Mouse (Mus musculus): ENCODE measurements around the gene Crabp1. TPM values are rescaled to one million over a fixed set of nuclear protein-coding genes. Genes with fewer than 3 reads are reported as not detected.

Crabp1 gene
- polyA plus RNA-seq, 1 experiment from 2014 or later, result 615 TPM

- H3K9me3 ChIP-seq (replicated peaks), result no peaks in the 10 kb centered on the region
- peak overlapping the region; percentile 86 for H3K27ac ChIP-seq
- no peaks in the 10 kb centered on the region for H3K36me3 ChIP-seq
- H3K4me3 ChIP-seq, result no peak overlapping the region
- H3K4me1 ChIP-seq, result peaks cover 61% of the 10 kb centered on the region
- peak; percentile 84 for DNase-seq (ENCODE audit: low spot score)
- WGBS, result 8% methylated on average over 3 of the region's 3 CpGs
- no peaks in the 10 kb centered on the region for H3K27me3 ChIP-seq (ENCODE audit: low read depth, poor library complexity, severe bottlenecking)
These were observed 19.5 kb downstream of the Crabp1 start for GRCm38 (mm10) chr9:54784003-54784402.

DNA sequence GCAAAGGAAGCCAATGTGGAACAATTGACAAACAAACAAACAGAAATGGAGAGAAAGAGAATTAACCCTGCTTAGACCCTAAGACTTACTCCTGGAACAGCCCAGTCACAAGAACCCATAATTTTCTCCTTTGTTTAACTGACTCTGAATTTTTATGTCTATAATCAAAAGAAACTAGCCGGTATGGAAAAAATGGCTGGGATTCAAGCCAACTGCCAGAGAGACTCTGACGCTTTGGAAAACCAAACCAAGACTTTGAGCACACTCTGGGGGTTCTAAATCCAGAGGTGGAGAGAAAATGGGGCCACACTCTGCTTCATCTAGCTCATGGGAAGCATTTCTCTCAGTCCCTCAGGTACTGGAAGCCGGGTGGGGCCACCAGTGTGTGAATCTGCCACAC is 20.7 kb downstream of the Crabp1 start:
- peak overlapping the region; percentile 86 for H3K27ac ChIP-seq
- no peaks in the 10 kb centered on the region for H3K9me3 ChIP-seq (replicated peaks)
- no peak for DNase-seq (ENCODE audit: low spot score)
- no peak overlapping the region for H3K4me3 ChIP-seq
- H3K4me1 ChIP-seq, result peaks cover 61% of the 10 kb centered on the region
- H3K36me3 ChIP-seq, result no peaks in the 10 kb centered on the region
- H3K27me3 ChIP-seq (ENCODE audit: low read depth, poor library complexity, severe bottlenecking), result no peaks in the 10 kb centered on the region
- 92% methylated on average over 3 of the region's 3 CpGs for WGBS

DNA sequence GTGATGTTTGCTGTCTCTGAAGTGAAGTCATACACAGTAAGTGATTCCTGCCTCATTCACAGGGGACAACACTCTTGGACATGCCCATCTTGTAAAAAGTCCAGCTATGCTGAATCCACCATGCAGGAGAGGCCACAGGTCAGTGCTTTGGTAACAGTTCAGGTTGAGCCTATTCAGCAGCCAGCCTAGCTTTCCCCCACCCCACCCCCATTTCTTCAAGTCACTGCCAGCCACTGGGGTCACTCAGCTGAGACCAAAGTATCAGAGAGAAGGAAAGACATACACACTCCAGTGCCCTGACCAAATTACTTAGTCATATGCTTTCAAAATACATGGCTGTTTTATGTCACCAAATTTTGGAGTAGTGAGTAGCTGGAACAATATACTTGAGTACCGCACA is 21.5 kb downstream of the Crabp1 start:
- WGBS, result 87% methylated on average over 1 of the region's 1 CpGs
- Histone ChIP-seq H3K36me3 (no peaks in the 10 kb centered on the region), H3K9me3 (replicated peaks) (no peaks in the 10 kb centered on the region), H3K4me1 (peaks cover 61% of the 10 kb centered on the region), H3K27ac (peak overlapping the region; percentile 86; the same call in 1 of the 2 replicates), H3K4me3 (no peak overlapping the region), H3K27me3 (ENCODE audit: low read depth, poor library complexity, severe bottlenecking) (no peaks in the 10 kb centered on the region)
- DNase-seq (ENCODE audit: low spot score), result no peak

DNA sequence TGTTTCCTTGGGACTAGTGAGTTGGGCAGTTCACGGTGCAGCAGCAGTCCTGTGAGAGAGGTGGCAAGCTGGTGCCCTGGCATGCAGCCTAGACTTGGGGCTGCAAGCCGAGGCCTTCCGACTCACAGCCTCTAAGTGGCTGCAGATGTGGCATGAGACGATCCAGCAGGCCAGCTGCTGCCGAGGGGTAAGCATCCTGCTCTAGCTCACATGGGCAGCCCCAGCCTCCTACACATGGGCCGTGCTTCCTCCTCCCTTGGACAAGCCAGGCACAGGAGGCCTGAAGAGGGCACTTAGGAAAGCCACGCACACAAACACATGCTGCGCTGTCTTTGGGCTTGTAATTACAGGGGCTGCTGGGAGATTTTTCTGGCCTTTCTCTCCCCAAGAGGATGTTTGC is 23.2 kb downstream of the Crabp1 start:
- 22% methylated on average over 8 of the region's 8 CpGs for WGBS
- Histone ChIP-seq H3K9me3 (replicated peaks) (no peaks in the 10 kb centered on the region), H3K27ac (peak overlapping the region; percentile 80), H3K36me3 (no peaks in the 10 kb centered on the region), H3K27me3 (ENCODE audit: low read depth, poor library complexity, severe bottlenecking) (no peaks in the 10 kb centered on the region), H3K4me3 (no peak overlapping the region), H3K4me1 (peaks cover 46% of the 10 kb centered on the region)
- DNase-seq (ENCODE audit: low spot score), result peak; percentile 76

GRCm38 (mm10) chr9:54790271-54790670 is 25.7 kb downstream of the Crabp1 start:
- Histone ChIP-seq H3K27me3 (ENCODE audit: low read depth, poor library complexity, severe bottlenecking) (no peaks in the 10 kb centered on the region), H3K9me3 (replicated peaks) (no peaks in the 10 kb centered on the region), H3K36me3 (no peaks in the 10 kb centered on the region), H3K27ac (no peak overlapping the region), H3K4me3 (no peak overlapping the region), H3K4me1 (peaks cover 23% of the 10 kb centered on the region)
- no peak for DNase-seq (ENCODE audit: low spot score)
- WGBS, result 77% methylated on average over 5 of the region's 5 CpGs

DNA sequence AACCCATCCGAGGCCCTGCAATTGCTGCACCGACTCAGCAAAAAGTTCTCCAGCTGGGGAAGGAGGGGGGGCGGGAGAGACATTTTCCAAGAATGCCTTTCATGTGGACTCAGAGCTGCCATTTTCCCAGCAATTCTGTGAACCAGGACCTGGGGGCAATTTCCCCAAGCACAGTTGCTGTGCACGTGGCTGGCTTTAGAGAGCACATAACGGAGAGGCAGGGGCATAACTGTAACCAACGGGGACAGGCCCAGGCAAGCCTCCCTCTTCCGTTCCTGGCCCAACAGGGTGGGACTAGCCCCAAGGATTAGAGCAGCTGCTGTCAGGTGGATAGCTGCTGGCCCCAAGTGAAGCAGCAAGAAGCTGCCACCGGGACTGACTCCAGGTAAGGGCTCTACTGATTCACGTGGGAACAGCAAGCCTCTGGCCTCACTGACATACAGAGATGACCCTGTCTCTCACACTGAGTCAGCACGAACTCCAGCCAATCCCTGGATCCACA is 37.0 kb downstream of the Crabp1 start:
- Histone ChIP-seq H3K36me3 (no peaks in the 10 kb centered on the region), H3K27me3 (ENCODE audit: low read depth, poor library complexity, severe bottlenecking) (no peaks in the 10 kb centered on the region), H3K4me1 (peaks cover 73% of the 10 kb centered on the region), H3K4me3 (no peak overlapping the region), H3K27ac (peak overlapping the region; percentile 88), H3K9me3 (replicated peaks) (no peaks in the 10 kb centered on the region)
- 9% methylated on average over 10 of the region's 10 CpGs for WGBS
- DNase-seq (ENCODE audit: low spot score), result peak; percentile 79

DNA sequence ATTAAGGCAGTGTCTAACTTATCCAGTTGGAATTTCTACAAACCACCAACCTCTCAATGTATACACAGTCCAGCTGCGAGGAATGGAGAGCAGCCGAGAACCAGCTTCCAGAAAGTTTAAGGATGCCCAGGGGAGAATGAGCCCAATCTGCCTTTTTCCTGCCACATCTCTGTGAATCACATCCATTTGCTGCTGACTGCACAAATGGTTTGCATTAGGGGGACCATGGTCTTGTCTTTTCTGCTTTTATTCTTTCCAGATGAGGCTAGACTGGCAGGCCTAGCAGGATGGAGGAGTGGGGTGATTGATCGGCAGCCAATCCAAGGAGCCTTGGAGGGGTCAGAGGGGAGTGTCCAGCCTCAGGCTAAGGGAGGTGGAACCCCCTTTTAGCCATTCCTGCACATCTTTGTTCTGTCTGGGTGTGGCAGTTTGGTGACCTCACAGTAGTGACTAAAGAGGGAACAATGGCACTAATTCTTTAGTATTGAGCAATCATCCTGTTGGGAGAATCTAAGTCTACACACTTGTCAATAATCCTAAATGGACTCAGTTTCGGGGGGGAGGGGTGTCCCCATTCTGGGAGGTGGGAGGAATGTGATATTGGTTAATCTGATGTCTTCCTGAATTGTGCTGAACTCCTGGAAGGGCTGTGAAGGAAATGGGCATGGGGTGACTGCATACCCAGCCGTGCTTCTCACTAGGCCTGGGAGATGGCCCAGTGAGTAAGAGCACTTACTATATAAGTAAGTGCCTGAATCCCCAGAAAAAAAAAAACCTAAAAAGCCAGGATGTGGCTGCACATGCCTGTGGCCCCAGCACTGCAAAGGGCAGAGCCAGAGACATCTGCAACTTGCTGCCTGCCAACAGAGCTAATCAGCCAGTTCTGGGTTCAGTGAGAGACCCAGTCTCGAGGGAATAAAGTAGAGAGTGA is 38.5 kb downstream of the Crabp1 start:
- 18% methylated on average over 6 of the region's 6 CpGs for WGBS
- DNase-seq (ENCODE audit: low spot score), result peak; percentile 77
- Histone ChIP-seq H3K27ac (peak overlapping the region; percentile 88), H3K9me3 (replicated peaks) (no peaks in the 10 kb centered on the region), H3K4me1 (peaks cover 82% of the 10 kb centered on the region), H3K27me3 (ENCODE audit: low read depth, poor library complexity, severe bottlenecking) (no peaks in the 10 kb centered on the region), H3K36me3 (no peaks in the 10 kb centered on the region), H3K4me3 (no peak overlapping the region)

DNA sequence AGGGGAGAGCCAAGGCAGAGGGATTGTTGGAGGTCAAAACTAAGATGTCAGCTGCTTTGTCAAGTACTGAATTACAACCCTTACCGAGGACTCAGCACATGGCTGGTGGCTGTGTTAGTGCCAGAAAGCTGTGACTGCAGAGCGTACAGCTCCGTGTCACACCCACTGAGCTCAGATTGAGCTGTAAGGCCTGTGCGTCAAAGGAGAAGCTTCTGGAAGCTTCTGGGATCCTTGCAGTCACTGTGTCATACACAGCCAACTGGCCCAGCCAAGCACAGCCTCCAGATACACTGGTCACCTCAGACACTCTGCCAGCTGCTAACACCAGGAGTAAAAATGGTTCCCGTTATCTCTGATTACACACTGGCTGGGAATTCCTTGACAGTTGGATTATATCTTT is 39.8 kb downstream of the Crabp1 start:
- Histone ChIP-seq H3K27ac (peak overlapping the region; percentile 88), H3K9me3 (replicated peaks) (no peaks in the 10 kb centered on the region), H3K27me3 (ENCODE audit: low read depth, poor library complexity, severe bottlenecking) (no peaks in the 10 kb centered on the region), H3K4me1 (peaks cover 84% of the 10 kb centered on the region), H3K36me3 (no peaks in the 10 kb centered on the region), H3K4me3 (no peak overlapping the region)
- no peak for DNase-seq (ENCODE audit: low spot score)
- 81% methylated on average over 5 of the region's 5 CpGs for WGBS

- 24% methylated on average over 4 of the region's 4 CpGs for WGBS
- no peaks in the 10 kb centered on the region for H3K9me3 ChIP-seq (replicated peaks)
- H3K27ac ChIP-seq, result peak overlapping the region; percentile 78
- DNase-seq (ENCODE audit: low spot score), result no peak
- H3K36me3 ChIP-seq, result no peaks in the 10 kb centered on the region
- H3K4me3 ChIP-seq, result no peak overlapping the region
- no peaks in the 10 kb centered on the region for H3K27me3 ChIP-seq (ENCODE audit: low read depth, poor library complexity, severe bottlenecking)
- peaks cover 82% of the 10 kb centered on the region for H3K4me1 ChIP-seq
These were observed 43.2 kb downstream of the Crabp1 start for GRCm38 (mm10) chr9:54807761-54808160.

DNA sequence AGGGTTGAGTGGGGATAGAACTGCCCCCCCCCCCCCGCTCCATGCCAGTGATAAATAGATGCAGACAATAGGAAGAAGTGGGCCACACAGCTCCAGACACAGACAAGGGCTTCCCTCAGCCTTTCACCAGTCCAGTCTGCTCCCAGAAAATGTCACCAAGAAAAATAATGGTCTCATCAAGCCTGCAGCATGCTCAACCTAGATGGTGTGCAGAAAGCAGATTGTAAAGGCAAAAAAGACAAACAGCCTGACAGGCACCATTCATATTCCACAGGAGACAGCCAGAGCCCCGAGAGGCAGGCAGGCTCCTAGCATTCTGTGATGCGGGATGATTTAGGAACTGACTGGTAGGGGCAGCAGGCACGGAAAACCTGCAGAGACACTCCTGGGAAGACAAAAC is 45.4 kb downstream of the Crabp1 start:
- 21% methylated on average over 4 of the region's 4 CpGs for WGBS
- Histone ChIP-seq H3K4me1 (peaks cover 60% of the 10 kb centered on the region), H3K9me3 (replicated peaks) (no peaks in the 10 kb centered on the region), H3K27ac (peak overlapping the region; percentile 38), H3K4me3 (no peak overlapping the region), H3K36me3 (no peaks in the 10 kb centered on the region), H3K27me3 (ENCODE audit: low read depth, poor library complexity, severe bottlenecking) (no peaks in the 10 kb centered on the region)
- no peak for DNase-seq (ENCODE audit: low spot score)

DNA sequence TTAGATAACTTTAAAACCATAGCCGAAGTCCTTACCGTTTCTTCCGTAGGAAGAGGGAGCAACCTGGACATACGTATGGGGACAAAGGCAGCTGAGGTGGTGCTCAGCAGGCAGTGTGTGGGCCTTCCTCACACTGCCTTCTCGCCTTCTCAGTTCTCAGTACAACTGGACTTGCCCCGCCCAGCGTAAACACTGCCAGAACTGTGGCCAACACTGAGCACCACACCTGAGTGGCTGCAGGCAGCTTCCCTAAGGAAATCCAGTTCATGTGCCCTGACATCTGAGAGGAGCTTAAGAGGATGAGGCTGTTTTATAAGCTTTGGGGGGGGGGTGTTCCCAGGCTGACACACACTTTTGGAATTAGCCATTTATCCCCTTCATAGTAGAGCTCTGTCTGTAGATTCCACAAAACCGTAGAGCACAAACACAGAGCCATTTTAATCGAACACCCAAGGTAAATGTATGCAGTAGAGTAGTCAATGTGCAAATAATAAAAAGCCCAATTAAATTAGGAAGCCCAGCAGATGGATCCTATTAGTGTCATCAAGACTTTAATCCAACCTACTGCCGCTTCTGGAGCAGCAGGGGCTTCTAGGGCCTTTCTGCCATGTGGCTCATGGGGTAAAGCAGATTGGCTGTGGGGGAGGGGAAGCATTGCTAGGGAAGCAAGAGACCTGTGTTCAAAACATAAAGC is 52.1 kb downstream of the Crabp1 start:
- WGBS, result 46% methylated on average over 10 of the region's 10 CpGs
- peaks cover 56% of the 10 kb centered on the region for H3K4me1 ChIP-seq
- no peaks in the 10 kb centered on the region for H3K27me3 ChIP-seq (ENCODE audit: low read depth, poor library complexity, severe bottlenecking)
- H3K9me3 ChIP-seq (replicated peaks), result no peaks in the 10 kb centered on the region
- no peak for DNase-seq (ENCODE audit: low spot score)
- no peaks in the 10 kb centered on the region for H3K36me3 ChIP-seq
- H3K27ac ChIP-seq, result peak overlapping the region; percentile 82
- no peak overlapping the region for H3K4me3 ChIP-seq

GRCm38 (mm10) chr9:54821442-54822100 is 57.0 kb downstream of the Crabp1 start:
- peak overlapping the region; percentile 66 for H3K27ac ChIP-seq
- H3K4me1 ChIP-seq, result peaks cover 39% of the 10 kb centered on the region
- 38% methylated on average over 5 of the region's 5 CpGs for WGBS
- DNase-seq (ENCODE audit: low spot score), result no peak
- H3K36me3 ChIP-seq, result no peaks in the 10 kb centered on the region
- H3K27me3 ChIP-seq (ENCODE audit: low read depth, poor library complexity, severe bottlenecking), result no peaks in the 10 kb centered on the region
- H3K4me3 ChIP-seq, result no peak overlapping the region
- no peaks in the 10 kb centered on the region for H3K9me3 ChIP-seq (replicated peaks)
